Mouse (Mus musculus) cerebellum, adult 11-12 months (tissue): Measurements from ENCODE around the gene Hipk1.
"Not testable (repeated sequence)": the region's sequence is repeated elsewhere in the genome, so short reads cannot be mapped to it uniquely, and the experiment has no call there.

Source experiments
- DNase-seq: peaks from one replicate; pipeline ENCODE4 v3.0.0; 2022

Gene Hipk1

GRCm38 (mm10) chr3:103792111-103792406, 696 bp upstream of the Hipk1 start:
- DNase-seq: not testable (repeated sequence)

GRCm38 (mm10) chr3:103790346-103791145, 817 bp downstream of the Hipk1 start:
- peak; percentile 58 for DNase-seq

- peak; percentile 46 for DNase-seq
These were observed 1.4 kb downstream of the Hipk1 start for GRCm38 (mm10) chr3:103789891-103790345.

GRCm38 (mm10) chr3:103789096-103789495, 2.3 kb downstream of the Hipk1 start:
- no peak for DNase-seq

GRCm38 (mm10) chr3:103787225-103787624, 4.1 kb downstream of the Hipk1 start:
- no peak for DNase-seq

GRCm38 (mm10) chr3:103782844-103783609, 8.3 kb downstream of the Hipk1 start:
- DNase-seq: no peak

- DNase-seq: no peak
These were observed 10.6 kb downstream of the Hipk1 start for GRCm38 (mm10) chr3:103780777-103781176.

- no peak for DNase-seq
These were observed 11.1 kb downstream of the Hipk1 start for GRCm38 (mm10) chr3:103780271-103780670.

- no peak for DNase-seq
These were observed 12.2 kb downstream of the Hipk1 start for GRCm38 (mm10) chr3:103779183-103779582.

GRCm38 (mm10) chr3:103778660-103779059, 12.7 kb downstream of the Hipk1 start:
- DNase-seq: no peak

GRCm38 (mm10) chr3:103777940-103778339, 13.4 kb downstream of the Hipk1 start:
- peak; percentile 82 for DNase-seq

- DNase-seq: no peak
These were observed 17.4 kb downstream of the Hipk1 start for GRCm38 (mm10) chr3:103774009-103774408.

- DNase-seq: no peak
These were observed 17.9 kb downstream of the Hipk1 start for GRCm38 (mm10) chr3:103773508-103773907.

- no peak for DNase-seq
These were observed 18.5 kb downstream of the Hipk1 start for GRCm38 (mm10) chr3:103772846-103773245.

- DNase-seq: peak; percentile 85
These were observed 19.7 kb downstream of the Hipk1 start for GRCm38 (mm10) chr3:103771531-103772130.

- no peak for DNase-seq
These were observed 24.6 kb downstream of the Hipk1 start for GRCm38 (mm10) chr3:103766789-103767188.

GRCm38 (mm10) chr3:103759261-103759970, 31.9 kb downstream of the Hipk1 start:
- no peak for DNase-seq

GRCm38 (mm10) chr3:103758456-103758855, 32.9 kb downstream of the Hipk1 start:
- no peak for DNase-seq

GRCm38 (mm10) chr3:103756920-103757319, 34.4 kb downstream of the Hipk1 start:
- no peak for DNase-seq

- DNase-seq: no peak
These were observed 36.0 kb downstream of the Hipk1 start for GRCm38 (mm10) chr3:103755351-103755750.

- no peak for DNase-seq
These were observed 39.8 kb downstream of the Hipk1 start for GRCm38 (mm10) chr3:103751558-103751957.

- no peak for DNase-seq
These were observed 44.7 kb downstream of the Hipk1 start for GRCm38 (mm10) chr3:103746711-103747110.
